Mouse (Mus musculus): ENCODE results near the gene Adcy1. TPM values are rescaled to one million over a fixed set of nuclear protein-coding genes. Genes with fewer than 3 reads are reported as not detected.

Adcy1 gene
- total RNA-seq, 2 experiments from 2014 or later = 264 to 305 TPM

Other genes starting within 250 kb of the Adcy1 start
- not detected for gene Gm11983, start 225.8 kb upstream of the Adcy1 start, total RNA-seq (2021)
- gene Gm11985, start 125.1 kb downstream of the Adcy1 start, total RNA-seq (2021) = not detected
- gene Igfbp1, start 134.3 kb downstream of the Adcy1 start, total RNA-seq (2021) = not detected
- 10 to 100 TPM in 1 of 2 experiments, 1 to 10 TPM in 1; 8.5 to 12.3 TPM for gene Igfbp3, start 150.4 kb downstream of the Adcy1 start, total RNA-seq (2021)

Data from left cerebral cortex, postnatal 36 days (tissue).